Mouse (Mus musculus) kidney, postnatal 36 days (tissue): ENCODE measurements around the gene Lactbl1.

Experiments used
- DNase-seq, 2 experiments: peaks; one replicate each; pipeline ENCODE4 v3.0.0; 2021 to 2022; ENCODE audit warnings: mixed read lengths in 2 of 2

The Lactbl1 gene

DNA sequence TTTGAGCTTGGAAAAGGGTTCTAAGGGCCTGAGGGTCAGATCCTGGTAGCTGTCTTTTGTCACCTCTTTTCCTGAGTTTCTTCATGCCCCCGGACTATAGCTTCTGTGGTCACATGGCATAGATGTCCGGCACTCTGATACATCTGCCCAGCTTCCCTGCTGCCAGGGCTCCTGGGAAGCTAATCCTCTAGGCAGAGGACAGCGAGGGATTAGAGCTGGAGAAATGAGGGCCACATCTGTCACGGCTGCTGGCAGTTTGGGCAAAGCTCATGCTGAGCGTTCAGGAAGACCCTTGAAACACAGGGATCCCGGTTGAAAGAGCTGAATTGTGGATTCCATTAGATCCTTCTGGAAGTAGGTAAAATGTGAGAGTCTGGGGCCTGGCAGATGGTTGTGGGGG lies at the start of gene Lactbl1:
Gene Lactbl1, plus strand, starts transcription at position 234 of the 400 bp plus-strand sequence.
- no peak for DNase-seq

DNA sequence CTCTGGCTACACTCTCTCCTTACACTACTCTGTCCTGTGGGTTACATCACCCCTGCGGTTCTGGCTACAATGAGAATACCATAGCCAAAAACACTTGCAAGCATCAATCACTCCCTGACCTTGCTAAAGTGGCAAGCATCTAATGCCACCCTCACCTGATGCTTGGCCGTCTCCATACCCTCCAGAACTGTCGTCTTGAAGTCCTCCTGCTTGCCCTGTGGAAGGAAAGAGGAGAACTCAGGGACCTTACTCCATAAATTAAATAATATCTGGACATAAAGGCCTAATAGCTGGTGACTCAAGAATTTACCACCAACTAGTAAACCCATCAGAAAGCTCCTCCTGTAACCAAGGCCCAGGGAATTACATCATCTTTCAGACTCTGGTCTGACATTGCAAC lies 40.5 kb upstream of the Lactbl1 start:
- no peak for DNase-seq

DNA sequence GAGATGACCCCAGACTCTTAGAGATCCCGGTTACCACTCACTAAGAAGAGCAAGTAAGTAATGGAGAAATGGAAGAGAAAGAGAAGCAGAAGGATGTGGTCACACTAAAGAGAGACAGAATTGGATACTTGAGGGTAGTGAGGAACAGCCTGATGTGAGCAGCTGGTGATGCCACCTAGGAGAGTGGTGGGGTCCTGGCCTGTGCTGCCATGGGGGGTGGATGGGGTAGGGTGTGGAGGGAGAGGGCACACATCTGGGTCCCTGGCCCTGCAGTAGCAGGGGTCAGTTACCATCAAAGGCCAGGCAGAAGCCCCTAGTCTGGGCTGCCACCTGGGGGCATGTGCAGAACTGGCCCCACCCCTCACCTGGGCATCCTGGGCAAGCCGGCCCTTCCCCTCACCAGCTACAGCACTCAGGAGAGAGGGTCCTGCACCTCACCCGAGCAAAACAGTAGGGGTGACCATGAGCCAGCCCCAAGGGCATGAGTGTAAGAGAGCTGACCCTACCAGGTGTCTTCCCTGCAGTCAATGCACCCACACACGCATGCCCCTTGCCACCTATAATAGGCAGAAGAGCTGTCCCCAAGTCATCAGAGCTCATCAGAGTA lies 35.1 kb upstream of the Lactbl1 start:
- DNase-seq: no peak

DNA sequence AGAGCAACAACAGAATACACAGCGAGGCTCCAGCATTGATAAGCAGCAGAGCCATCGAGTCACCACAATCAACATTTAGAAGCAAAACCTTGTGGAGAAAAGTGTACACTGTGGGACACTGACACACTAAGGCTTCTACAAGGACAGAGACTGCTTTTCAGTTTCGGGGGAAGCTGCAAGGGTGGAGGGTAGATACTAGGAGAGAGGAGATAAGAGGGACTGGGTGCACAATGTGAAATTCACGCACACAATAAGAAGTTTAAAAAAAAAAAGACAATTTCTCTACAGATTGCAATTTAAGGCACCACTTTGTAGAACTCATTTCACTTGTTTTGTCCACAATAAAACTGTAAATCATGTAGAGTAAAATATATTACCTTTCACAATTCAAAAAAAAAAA lies 34.4 kb upstream of the Lactbl1 start:
- no peak for DNase-seq

DNA sequence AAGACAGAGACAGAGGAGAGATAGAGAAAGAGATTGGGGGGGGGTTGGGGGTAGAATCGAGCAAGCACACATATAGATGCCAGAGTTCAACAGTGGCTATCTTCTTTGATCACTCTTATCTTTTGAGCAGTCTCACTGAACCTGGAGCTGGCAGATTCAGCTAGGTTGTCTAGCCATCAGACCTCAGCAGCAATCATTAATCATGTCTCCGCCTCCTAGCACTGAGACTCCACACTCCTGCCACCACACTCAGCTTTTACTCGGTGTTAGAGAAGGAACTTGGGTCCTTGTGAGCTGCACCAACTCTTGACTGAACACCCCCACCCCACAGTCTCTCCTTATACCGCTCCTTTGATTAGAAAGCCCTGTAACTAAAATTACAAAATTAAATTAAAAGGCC lies 30.3 kb upstream of the Lactbl1 start:
- peak; percentile 24 to 31 for DNase-seq

DNA sequence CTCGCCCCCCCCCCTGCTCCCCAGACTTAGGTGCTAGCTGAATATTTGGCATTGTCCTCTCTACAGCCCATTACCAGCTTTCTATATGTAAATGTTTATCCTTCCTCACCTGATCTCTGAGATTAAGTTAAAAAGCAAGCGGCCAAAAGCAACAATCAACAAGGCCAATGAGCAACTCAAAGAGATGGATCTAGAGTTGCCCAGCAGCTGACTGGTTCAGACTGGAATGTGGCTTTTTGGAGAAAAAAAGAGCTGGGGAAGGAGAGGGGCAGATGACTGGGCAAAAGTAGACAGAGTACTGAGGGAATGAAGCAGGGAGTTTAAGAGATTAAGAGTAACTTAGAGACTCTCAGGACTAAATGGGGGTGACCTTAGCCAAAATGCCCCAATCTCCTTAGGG lies 28.4 kb upstream of the Lactbl1 start:
- DNase-seq: peak in 1 of 2 experiments; percentile 9

DNA sequence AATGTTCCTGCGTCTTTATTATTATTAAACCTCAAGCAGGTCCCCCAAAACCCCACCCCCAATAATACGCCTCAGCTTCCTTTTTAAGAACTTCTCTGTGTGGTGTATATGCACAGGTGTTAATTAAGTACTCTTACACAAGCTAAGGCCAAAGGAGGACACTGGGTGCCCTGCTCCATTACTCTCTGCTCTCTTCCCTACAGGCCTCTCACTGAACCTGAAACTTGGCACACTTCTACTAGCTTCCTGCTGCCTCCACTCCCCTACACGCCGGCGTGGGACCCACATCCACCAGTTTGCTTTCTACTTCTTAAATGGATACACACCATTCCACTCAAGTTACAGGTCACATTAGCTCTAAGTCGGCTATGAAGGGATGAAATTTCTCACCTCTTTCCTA lies 27.2 kb upstream of the Lactbl1 start:
- peak; percentile 40 to 44 for DNase-seq

DNA sequence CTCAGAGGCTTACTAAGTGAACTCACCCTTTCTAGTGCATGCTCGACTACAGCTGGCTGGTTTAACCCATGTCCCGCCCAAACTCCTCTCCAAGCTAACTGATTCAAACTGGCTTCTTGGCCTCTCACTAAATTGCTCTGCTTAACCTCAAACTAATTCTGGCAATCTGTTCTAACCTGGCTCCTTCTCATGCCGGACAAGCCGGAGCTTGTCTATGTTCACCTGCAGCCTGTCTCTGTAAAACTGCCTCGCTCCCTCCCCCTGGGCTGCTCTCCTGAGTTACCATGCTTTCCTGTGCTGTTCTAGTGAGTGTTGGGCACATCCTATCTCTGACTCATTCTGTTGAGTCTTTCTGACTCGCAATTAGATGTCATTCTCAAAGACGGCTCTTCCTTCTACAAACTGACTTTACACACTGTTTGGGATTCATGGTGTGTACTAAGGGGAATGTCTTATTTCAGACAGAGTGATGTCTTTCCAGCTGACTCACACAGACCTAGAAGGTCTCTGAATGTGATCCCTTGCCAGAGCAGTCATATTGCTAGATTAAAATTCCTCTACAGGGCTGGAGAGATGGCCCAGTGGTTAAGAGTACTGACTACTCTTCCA lies 24.0 kb upstream of the Lactbl1 start:
- no peak for DNase-seq

DNA sequence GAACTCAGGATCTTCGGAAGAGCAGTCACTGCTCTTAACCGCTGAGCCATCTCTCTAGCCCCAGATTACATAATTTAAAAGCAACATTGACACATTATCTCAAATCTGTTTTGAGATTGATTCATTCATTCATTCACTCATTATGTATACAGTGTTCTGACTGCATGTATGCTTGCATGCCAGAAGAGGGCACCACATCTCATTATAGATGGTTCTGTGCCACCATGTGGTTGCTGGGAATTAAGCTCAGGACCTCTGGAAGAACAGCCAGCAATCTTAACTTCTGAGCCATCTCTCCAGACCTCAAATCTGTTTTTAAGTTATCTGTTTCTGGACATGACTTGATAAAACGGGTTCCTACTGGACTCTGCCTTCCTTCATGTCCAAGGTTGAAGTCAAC lies 22.6 kb upstream of the Lactbl1 start:
- no peak for DNase-seq

DNA sequence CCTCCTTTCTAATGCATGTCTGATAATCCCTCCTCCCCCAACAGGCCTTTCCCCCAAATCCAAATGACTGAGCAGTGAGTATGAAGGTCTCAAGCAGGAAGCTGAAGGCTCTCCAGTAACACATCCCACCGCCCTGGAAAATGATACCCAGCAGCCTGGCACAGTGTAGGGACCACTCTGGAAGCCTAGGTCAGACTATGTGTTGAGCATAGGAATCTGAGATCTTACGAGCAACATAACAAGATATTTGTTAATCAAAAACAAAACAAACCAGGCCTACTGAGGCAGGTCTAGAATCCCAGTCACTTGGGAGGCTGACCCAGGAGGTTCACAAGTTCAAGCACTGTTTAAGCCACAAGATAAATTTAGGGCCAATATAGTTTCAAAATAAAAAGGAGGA lies 21.9 kb upstream of the Lactbl1 start:
- no peak for DNase-seq

DNA sequence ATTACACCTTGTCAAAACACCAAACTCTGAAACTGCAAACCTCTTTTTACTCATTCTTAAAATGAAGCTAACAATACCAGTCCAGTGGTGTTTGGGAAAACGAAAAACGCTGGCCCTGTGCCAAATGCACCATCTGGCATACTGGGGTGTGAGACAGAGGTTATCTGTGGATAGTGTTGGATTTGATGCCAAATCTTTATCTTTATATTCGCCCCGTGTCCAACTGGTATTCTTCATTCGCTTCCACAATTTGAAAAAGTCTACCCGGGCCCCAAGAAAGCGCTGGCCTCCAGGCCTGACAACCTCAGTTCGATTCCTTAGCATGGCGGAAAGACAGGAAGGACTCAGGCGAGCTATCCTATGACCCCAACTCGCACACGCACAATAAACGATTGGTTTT lies 20.9 kb upstream of the Lactbl1 start:
- DNase-seq: peak; percentile 27 to 77

DNA sequence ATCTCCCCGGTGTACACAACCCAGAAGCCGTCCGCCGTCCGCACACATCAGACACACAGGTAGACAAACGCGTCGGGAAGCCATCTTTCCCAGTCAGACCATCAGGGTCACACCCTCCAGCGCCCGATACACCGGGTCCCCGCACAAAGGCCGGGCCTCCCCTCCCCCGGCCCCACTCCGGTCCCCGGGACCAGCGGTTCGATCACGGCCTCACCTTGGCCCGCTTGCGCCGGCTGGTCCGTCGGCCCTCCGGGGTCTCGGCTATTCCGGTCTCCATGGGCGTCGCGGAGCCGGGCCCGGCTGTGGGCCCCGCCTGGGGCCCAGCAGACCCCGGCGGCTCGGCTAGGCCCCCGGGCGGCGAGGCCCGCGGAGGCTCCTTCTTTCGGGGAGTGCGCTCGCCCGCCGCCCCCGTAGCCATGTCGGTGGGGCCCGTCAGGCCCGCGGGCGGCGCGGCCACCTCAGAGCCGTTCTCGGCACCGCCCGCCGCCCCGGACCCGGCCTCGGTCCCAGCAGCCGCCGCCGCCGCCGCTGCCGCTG lies 20.3 kb upstream of the Lactbl1 start:
- peak; percentile 14 to 57 for DNase-seq

DNA sequence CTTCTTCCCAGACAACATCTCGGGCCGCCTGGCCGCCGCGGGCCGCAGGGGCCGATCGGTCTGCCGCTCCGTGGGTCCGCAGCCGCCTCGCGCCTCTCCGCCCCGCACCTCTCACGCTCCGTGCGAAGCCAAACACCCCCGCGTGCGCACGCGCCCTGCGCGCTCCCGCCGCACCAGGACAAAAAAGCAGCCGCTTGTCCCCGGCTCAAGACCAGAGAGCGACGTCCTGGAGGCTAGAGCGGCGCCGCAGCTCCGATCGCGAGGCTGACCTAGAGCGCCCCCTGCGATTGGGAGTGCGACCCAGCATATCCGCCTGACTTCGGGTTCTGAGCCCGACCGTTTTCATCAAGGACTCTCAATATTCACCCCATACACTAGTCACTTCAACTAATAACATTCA lies 19.9 kb upstream of the Lactbl1 start, which contains the start of gene Kdm1a:
Gene Kdm1a, minus strand, starts transcription at position 156 of the 400 bp plus-strand sequence.
- peak; percentile 95 to 99 for DNase-seq

DNA sequence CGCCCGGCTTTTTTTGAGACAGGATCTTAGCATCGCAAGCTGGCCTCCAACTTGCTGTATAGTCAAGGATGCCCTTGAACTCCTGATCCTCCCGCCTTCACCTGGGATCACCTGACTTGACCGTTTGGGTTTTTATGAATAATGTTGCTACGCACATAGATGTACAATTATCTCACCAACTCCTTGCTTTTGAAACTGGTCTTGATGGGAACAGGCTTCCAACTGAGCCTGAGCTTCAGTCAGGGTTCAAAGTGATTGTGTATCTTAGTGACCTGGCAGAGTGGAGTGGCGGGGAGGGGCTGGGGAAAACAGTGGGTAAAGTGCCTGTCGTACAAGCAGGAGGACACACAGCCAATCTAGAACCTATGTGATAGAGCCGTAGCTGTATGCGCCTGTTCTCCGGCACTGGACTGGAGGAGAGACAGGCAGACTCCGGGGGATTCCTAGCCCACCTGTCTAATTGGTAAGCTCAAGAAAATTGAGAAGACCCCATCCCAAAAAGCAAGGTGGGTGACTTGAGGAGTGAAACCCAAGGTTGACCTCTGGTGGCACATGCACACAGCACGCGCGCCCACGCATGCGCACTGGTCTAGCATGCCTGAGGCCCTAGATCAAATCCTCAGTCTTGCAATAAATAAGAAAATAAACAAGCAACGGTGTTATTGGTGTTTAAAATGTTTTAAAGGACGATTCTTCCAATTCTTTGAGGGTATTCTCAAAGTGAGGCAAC lies 16.5 kb upstream of the Lactbl1 start:
- no peak for DNase-seq

DNA sequence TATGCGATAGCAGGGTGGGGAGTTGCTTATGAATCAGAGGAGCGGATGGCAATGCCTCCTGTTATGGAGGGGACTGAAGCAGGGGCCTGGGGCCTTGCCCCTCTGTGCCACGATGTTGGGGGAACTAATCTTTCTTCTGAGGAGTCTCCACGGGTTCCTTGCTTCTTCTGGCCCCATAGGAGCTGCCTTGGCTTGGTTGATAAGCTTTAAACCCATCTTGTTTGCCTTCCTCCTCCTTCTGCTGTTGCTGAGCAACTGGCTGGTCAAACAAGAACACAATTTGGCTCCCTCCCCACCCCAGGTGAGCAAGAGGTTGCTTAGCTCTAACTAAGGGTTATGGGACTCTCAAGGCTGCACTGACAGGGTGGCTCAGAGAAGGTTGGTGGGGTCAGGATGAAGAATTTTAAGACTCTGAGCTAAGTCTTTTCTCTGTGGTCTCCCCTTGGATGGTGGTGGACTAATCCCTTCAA lies 12.0 kb upstream of the Lactbl1 start, which contains the start of gene Tex46:
Gene Tex46, plus strand, starts transcription at position 51 of the 470 bp plus-strand sequence.
- DNase-seq: no peak

DNA sequence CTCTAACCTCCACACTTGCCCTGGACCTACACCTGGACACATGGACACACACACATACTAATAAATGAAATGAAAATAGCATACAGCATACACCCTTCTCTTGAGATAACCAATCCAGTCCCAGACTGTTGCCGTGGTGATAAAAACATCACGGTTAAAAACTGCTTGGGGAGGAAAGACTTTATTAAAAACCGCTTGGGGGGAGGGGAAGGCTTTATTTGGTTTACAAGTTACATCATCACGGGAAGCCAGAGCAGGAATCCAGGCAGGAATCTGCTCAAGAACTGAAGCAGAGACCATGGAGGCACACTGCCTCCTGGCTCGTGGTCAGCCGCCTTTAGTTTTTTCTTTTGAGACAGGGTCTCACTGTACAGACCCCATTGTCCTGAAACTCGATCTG lies 8.8 kb upstream of the Lactbl1 start:
- DNase-seq: no peak

DNA sequence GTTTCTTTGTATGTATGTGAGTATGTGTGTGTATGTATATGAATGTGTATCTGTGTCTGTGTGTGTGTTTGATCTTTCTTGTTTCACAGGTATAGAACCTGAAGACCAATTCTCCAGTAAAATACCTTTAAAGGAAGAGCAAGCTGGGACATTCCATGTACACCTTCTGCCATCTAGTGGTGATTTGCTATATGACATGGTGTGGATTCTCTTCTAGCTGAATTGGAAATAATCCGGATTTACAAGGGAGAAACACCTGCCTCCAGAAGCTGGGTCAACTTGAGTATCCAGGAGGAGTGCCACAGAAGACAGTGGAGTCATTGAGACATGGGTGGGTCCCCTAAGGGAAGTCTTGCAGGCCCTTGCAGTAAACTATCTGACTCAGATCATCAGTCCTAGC lies 1.1 kb upstream of the Lactbl1 start:
- peak; percentile 50 to 53 for DNase-seq

DNA sequence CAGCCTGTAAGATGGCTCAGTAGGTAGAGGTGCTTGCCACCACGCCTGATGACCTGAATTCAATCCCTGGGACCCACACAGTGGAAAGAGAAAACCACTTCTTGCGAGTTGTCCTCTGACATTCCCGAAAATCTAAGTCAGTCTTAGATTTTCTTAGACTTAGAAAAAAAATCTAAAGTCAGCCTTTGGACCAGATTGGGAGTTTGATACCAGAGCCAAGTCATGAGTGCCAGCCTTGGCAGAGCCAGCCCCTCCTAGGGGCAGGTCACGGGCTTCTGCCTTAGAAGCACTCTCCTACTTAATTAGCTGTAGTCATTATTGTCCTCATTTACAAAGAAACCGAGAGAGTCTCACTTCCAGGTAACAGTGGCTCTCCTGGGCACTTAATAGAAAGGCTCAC lies 465 bp upstream of the Lactbl1 start:
- no peak for DNase-seq

DNA sequence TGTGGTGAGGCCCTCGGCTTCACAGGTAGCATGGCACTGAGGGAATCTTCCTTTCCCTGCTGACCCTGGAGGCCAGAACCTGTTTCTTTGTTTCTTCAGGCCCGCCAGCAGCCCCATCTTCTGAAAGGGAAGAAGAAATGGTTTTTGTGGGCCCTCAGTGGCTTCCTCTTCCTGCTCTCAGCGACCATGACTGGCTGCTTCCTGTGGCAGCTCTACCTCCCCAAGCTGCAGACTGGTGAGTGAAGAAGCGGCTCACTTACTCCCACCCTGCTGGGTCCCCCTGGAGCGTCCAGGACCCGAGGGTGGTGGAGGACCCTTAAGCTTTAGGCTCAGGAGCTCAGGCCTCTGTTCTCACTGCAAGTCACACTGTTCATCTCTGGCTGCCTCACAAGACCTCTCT lies 4.2 kb downstream of the Lactbl1 start:
- DNase-seq: no peak

DNA sequence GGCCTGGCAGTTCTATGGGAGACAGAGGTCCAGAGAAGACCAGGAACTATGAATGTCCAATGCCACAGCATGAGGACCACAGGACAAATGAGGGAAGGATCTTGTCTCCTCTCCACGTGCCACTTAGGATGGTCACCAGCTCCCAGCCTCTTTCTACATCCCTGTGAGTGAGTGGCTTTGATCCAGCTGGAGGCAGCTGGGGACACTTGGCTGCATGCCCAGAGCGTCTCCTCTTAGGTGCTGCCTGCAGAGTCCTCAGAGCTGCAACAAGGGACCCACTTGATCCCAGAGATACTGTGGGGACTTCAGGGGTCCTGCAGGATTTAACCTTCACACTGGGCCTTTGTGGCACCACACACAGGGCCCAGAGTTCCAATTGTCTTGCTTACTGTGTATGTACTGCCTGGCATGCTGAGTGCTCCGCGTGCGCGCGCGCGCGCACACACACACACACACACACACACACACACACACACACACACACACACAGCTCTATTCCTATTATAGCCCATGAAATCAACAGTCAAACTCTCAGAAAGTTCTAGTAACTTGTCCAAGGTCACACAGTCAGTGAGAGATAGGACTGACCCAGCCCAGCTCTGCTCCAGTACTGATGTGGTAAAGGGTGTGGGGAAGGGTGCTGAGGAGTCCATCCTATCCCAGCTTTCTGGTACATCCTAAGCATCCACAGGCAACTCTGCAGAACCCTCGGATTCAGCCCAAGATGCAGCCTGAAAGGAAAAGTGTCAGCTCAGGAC lies 9.0 kb downstream of the Lactbl1 start:
- peak; percentile 17 to 60 for DNase-seq

DNA sequence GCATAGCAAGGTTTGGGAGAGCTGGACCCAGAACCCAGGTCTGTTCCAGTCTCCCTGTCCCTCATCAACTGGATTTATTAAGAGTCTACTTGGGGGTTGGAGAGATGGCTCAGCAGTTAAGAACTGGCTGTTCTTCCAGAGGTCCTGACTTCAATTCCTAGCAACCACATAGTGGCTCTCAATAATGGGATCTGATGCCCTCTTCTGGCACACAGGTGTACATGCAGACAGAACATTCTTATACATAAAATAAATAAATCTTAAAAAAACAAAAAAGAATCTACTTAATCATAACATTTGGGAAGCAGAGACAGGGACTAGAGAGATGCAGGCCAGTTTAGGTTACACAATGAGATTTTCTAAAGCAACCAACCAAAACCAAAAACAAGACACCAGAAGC lies 13.6 kb downstream of the Lactbl1 start:
- DNase-seq: no peak

DNA sequence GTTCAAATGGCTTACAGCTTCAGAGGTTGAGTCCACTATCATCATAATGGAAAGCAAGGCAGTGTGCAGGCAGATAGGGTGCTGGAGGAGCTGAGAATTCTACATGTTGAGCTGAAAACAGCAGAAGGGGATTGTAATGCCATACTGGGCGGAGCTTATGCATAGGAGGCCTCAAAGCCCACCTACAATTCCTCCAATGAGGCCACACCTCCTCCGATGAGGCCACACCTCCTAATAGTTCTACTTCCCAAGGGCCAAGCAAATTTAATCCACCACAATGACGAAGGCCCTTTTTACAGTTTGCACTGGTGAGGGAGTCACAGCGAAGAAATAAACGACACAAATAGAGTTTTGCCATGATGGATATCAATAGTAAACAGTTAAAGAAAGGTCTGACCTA lies 14.1 kb downstream of the Lactbl1 start:
- DNase-seq: no peak

DNA sequence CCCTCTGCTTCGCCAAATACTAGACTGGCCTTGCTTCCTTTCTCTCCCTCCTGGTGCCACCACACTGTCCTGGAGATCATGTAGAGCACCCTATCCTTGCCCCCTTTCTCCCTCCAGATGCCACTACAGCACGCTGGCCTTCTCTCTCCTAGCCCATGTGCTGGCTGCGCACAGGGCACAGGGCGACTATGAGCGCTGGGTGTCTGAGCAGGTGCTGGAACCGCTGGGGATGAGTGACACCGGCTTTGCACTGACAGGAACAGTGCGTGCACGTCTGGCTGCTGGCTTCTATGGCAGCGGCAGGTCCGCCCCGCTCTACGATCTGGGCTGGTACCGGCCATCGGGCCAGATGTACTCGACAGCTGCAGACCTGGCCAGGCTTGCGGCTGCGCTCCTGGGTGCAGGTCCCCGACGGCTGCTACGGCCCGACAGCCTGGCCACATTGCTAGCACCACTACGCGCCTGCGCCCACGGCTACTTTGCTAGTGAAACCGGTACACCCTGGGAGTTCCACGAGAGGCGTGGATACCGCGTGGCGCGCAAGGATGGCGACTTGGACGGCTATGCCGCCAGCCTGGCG lies 14.7 kb downstream of the Lactbl1 start:
- DNase-seq: no peak
